Mouse (Mus musculus): Measurements from ENCODE around the gene Szt2.

DNA sequence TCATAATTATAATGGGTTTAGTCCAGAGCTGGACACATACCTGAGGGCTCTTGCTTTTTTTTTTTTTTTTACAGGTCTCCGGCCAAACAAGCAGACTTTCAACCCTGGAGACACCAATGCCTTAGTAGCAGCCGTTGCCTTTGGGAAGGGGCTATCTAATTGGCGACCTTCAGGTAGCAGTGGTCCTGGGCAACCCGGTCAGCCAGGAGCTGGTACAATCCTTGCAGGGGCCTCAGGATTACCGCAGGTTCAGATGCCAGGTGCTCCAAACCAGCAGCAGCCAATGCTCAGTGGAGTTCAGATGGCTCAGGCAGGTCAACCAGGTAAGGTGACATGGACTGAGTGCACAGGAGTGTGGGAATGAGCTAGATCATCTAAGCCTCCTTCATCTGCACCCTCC, 4.5 kb upstream of the Szt2 start:
- no peak for TF ChIP-seq POLR2A (IDR thresholded peaks at IDR 0.05; ENCODE audit: borderline replicate concordance, low read depth, low read length)
- TF ChIP-seq CTCF (IDR thresholded peaks at IDR 0.05; ENCODE audit: low read depth, low read length), result no peak

Measured in bone marrow macrophage, adult 2 months (primary cell).